Mouse (Mus musculus) spleen, adult 2 months (tissue): ENCODE data around the gene Epn1.

Source experiments
- CTCF ChIP-seq: fragments of 200-500 bp; IDR thresholded peaks from 2 replicates; pipeline ENCODE4 v1.5.1; 2011; ENCODE audit warnings: mild to moderate bottlenecking, inconsistent platforms; ENCODE audit not compliant: insufficient read depth, insufficient read length, insufficient replicate concordance; ENCODE audit errors: extremely low read depth
- POLR2A ChIP-seq: fragments of 200-500 bp; IDR thresholded peaks from 2 replicates; pipeline ENCODE4 v1.6.1; 2011; ENCODE audit warnings: low read depth, low read length, inconsistent platforms

- no peak for TF ChIP-seq CTCF
- no peak for TF ChIP-seq POLR2A
Measured at GRCm38 (mm10) chr7:5053456-5054179, 26.4 kb upstream of the Epn1 start.
